Mouse (Mus musculus): Measurements from ENCODE around the gene Efcab12. TPM values are rescaled to one million over a fixed set of nuclear protein-coding genes. Genes with fewer than 3 reads are reported as not detected.

Efcab12 gene
- polyA plus RNA-seq, 1 experiment from 2014 or later: 2.3 TPM

DNA sequence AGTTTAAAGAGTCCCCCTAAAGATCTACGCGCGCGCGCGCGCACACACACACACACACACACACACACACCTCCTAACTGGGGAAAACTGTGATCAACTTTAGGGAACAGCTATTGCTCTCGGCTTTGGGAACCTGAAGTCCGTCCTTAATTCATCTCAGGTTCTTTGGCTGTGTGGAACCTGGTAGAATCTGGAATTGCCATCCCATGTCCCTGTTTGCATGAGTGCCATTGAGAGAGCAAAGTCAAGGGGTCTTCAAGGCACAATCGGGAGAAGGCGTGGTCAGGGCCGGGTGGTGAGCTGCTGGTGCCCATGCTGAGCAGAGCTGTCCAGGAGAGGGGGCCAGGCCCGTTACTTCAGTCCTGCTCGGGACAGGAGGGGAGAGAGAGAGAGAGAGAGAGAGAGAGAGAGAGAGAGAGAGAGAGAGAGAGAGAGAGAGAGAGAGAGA lies 64.2 kb downstream of the Efcab12 start:
- no peaks in the 10 kb centered on the region for H3K27me3 ChIP-seq (ENCODE audit: insufficient read depth, low read length)
- WGBS: 1% methylated on average over 13 of the region's 14 CpGs
- peak overlapping the region; percentile 66 for H3K4me2 ChIP-seq (replicated peaks; ENCODE audit: low read depth, low read length)
- no peaks in the 10 kb centered on the region for H3K36me3 ChIP-seq (ENCODE audit: insufficient read depth, low read length)
- peaks cover 25% of the 10 kb centered on the region for H3K4me1 ChIP-seq (ENCODE audit: insufficient read depth, low read length)
- H3K9me3 ChIP-seq (ENCODE audit: low read length): peaks cover 3% of the 10 kb centered on the region; the same call in 1 of the 2 replicates
- peak overlapping the region; percentile 88 for H3K4me3 ChIP-seq (ENCODE audit: low read length)
- peak; percentile 80; the same call in 1 of the 2 replicates for ATAC-seq (ENCODE audit: low FRiP score, low TSS enrichment)
- H3K27ac ChIP-seq (ENCODE audit: low read length): no peak overlapping the region
- H3K9ac ChIP-seq (replicated peaks; ENCODE audit: low read length): peak overlapping the region; percentile 40

DNA sequence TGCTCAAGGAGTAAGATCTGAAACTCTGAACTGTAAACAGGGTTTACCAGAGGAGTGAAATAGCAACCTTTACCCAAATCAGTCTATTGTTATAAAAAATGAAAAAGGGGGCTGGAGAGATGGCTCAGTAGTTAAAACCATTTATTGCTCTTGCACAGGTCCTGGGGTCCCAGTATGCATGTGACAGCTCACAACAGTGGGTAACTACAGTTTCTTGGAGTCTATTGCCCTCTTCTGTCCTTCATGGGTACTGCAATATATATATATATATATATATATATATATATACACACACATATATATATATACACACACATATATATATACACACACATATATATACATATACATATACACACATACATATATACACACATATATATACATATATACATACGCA lies 65.6 kb downstream of the Efcab12 start:
- WGBS: 100% methylated on average over 1 of the region's 1 CpGs
- peaks cover 3% of the 10 kb centered on the region; the same call in 1 of the 2 replicates for H3K9me3 ChIP-seq (ENCODE audit: low read length)
- peaks cover 25% of the 10 kb centered on the region for H3K4me1 ChIP-seq (ENCODE audit: insufficient read depth, low read length)

DNA sequence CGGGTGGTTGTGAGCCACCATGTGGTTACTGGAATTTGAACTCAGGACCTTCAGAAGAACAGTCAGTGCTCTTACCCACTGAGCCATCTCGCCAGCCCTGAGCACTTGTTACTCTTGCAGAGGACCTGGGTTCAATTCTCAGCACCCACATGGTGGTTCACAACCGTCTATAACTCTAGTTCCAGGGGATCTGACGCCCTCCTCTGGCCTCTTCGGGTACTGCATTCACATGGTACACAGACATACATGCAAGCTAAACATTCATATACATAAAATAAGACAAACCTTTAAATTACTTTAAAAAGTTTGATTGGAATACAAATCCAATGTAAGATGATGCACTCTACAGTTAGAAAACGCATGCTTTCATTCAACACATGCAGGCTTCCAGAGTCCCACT lies 66.0 kb downstream of the Efcab12 start:
- no peaks in the 10 kb centered on the region for H3K27me3 ChIP-seq (ENCODE audit: insufficient read depth, low read length)
- H3K36me3 ChIP-seq (ENCODE audit: insufficient read depth, low read length): no peaks in the 10 kb centered on the region
- H3K4me2 ChIP-seq (replicated peaks; ENCODE audit: low read depth, low read length): no peak overlapping the region
- peaks cover 3% of the 10 kb centered on the region; the same call in 1 of the 2 replicates for H3K9me3 ChIP-seq (ENCODE audit: low read length)
- 79% methylated on average over 6 of the region's 6 CpGs for WGBS
- H3K4me1 ChIP-seq (ENCODE audit: insufficient read depth, low read length): peaks cover 25% of the 10 kb centered on the region
- H3K27ac ChIP-seq (ENCODE audit: low read length): no peak overlapping the region
- H3K4me3 ChIP-seq (ENCODE audit: low read length): no peak overlapping the region
- H3K9ac ChIP-seq (replicated peaks; ENCODE audit: low read length): no peak overlapping the region
- no peak for ATAC-seq (ENCODE audit: low FRiP score, low TSS enrichment)

More for the DNA sequence above, 65.6 kb downstream of the Efcab12 start:
- Histone ChIP-seq H3K36me3 (ENCODE audit: insufficient read depth, low read length) (no peaks in the 10 kb centered on the region), H3K9ac (replicated peaks; ENCODE audit: low read length) (no peak overlapping the region), H3K27me3 (ENCODE audit: insufficient read depth, low read length) (no peaks in the 10 kb centered on the region), H3K4me2 (replicated peaks; ENCODE audit: low read depth, low read length) (no peak overlapping the region), H3K27ac (ENCODE audit: low read length) (no peak overlapping the region), H3K4me3 (ENCODE audit: low read length) (no peak overlapping the region)
- ATAC-seq (ENCODE audit: low FRiP score, low TSS enrichment): no peak

DNA sequence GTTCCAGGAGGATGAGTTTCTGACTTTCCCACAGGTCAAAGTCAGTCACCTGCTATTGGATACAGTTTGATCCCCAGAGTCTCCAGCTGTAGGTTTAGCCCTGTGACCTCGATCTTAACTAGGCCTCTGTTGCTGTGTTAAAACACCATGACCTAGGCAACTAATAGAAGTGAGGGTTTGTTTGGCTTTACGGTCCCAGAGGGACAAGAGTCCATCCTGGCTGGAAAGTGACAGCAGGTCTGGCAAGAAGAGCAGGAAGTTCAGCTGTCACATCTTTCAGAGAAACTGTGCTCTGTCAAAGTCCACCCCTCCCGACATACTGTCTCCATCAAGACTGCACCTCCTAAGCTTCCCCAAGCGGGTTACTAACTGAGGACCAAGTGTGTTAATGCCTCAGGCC lies 67.4 kb downstream of the Efcab12 start:
- H3K4me3 ChIP-seq (ENCODE audit: low read length): no peak overlapping the region
- no peaks in the 10 kb centered on the region for H3K27me3 ChIP-seq (ENCODE audit: insufficient read depth, low read length)
- H3K36me3 ChIP-seq (ENCODE audit: insufficient read depth, low read length): no peaks in the 10 kb centered on the region
- ATAC-seq (ENCODE audit: low FRiP score, low TSS enrichment): no peak
- H3K4me1 ChIP-seq (ENCODE audit: insufficient read depth, low read length): peaks cover 13% of the 10 kb centered on the region
- WGBS: 50% methylated on average over 4 of the region's 4 CpGs
- no peak overlapping the region for H3K9ac ChIP-seq (replicated peaks; ENCODE audit: low read length)
- no peak overlapping the region for H3K27ac ChIP-seq (ENCODE audit: low read length)
- no peak overlapping the region for H3K4me2 ChIP-seq (replicated peaks; ENCODE audit: low read depth, low read length)
- H3K9me3 ChIP-seq (ENCODE audit: low read length): peaks cover 3% of the 10 kb centered on the region; the same call in 1 of the 2 replicates

DNA sequence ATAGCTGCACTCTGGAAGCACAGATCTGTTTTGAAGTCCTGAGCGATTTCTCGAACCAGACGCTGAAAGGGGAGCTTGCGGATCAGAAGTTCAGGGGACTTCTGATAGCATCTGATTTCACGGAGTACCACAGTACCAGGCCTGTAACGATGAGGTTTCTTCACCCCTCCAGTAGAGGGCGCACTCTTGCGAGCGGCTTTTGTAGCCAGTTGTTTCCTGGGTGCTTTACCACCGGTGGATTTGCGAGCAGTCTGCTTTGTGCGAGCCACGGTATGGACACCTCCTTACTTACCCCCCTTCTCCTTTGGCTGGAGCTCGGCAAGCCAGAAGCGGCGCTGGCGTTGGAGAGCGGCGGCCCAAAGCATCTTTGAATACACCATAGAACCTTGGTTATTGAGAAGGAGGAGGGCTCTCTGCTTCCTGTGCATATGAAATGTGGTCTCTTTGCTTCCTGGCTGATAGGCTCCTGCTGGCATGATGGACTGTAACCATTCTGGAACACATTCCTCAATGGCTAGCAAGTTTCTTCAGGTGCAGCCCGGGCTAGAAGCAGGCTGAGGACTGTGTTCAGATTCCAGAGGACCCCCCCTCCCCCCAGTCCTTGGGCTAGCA lies 68.0 kb downstream of the Efcab12 start:
- WGBS: 85% methylated on average over 20 of the region's 20 CpGs

DNA sequence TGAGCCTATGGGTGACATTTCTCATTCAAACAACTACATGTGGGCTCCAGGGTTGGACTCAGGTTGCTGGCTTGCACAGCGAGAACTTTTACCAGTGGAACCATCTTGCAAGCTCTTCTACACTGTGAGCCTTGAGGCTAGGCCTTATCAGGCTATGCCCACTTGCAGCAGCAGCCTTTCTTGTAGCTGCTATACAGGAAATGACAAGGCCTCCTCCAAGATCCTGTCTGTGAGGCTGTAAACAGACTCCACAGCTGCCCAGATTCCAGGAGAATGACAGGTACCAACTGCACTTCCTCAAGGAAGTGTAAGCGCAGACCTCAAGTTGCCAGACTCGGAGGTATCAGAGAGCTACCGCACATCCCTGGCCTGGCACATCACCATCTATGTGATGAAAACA lies 70.0 kb downstream of the Efcab12 start:
- WGBS: 69% methylated on average over 4 of the region's 4 CpGs
- Histone ChIP-seq H3K27ac (ENCODE audit: low read length) (peak overlapping the region; percentile 14; the same call in 1 of the 2 replicates), H3K4me3 (ENCODE audit: low read length) (no peak overlapping the region)

More for the DNA sequence above, 68.0 kb downstream of the Efcab12 start:
- H3K9ac ChIP-seq (replicated peaks; ENCODE audit: low read length): no peak overlapping the region
- no peaks in the 10 kb centered on the region for H3K27me3 ChIP-seq (ENCODE audit: insufficient read depth, low read length)
- no peaks in the 10 kb centered on the region for H3K36me3 ChIP-seq (ENCODE audit: insufficient read depth, low read length)
- H3K27ac ChIP-seq (ENCODE audit: low read length): no peak overlapping the region
- H3K4me3 ChIP-seq (ENCODE audit: low read length): no peak overlapping the region
- no peak overlapping the region for H3K4me2 ChIP-seq (replicated peaks; ENCODE audit: low read depth, low read length)
- H3K9me3 ChIP-seq (ENCODE audit: low read length): peaks cover 3% of the 10 kb centered on the region; the same call in 1 of the 2 replicates
- H3K4me1 ChIP-seq (ENCODE audit: insufficient read depth, low read length): peaks cover 6% of the 10 kb centered on the region
- no peak for ATAC-seq (ENCODE audit: low FRiP score, low TSS enrichment)

DNA sequence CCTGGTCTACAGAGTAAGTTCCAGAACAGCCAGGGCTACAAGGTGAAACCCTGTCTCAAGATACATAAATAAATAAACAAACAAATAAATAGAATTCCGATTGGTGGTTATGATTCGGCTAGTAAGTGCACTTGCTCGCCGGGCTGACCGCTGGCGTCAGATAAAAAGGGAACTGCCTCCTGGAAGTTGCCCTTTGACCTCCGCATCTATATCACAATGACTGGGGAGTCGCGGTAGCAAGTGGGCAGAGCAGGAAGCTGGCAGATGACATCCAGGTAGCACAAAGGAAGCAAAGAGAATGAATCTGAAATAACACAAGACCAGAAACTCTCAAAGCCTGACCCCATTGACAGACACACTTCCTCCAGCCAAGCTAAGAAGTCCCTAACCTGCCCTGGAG lies 70.9 kb downstream of the Efcab12 start:
- ATAC-seq (ENCODE audit: low FRiP score, low TSS enrichment): no peak
- no peak overlapping the region for H3K4me2 ChIP-seq (replicated peaks; ENCODE audit: low read depth, low read length)
- no peak overlapping the region for H3K9ac ChIP-seq (replicated peaks; ENCODE audit: low read length)
- H3K4me1 ChIP-seq (ENCODE audit: insufficient read depth, low read length): peaks cover 16% of the 10 kb centered on the region
- no peaks in the 10 kb centered on the region for H3K27me3 ChIP-seq (ENCODE audit: insufficient read depth, low read length)
- no peaks in the 10 kb centered on the region for H3K36me3 ChIP-seq (ENCODE audit: insufficient read depth, low read length)
- H3K27ac ChIP-seq (ENCODE audit: low read length): peak overlapping the region; percentile 14; the same call in 1 of the 2 replicates
- WGBS: 38% methylated on average over 9 of the region's 9 CpGs
- H3K9me3 ChIP-seq (ENCODE audit: low read length): peaks cover under 1% of the 10 kb centered on the region; the same call in 1 of the 2 replicates
- H3K4me3 ChIP-seq (ENCODE audit: low read length): no peak overlapping the region

More for the DNA sequence above, 70.0 kb downstream of the Efcab12 start:
- Histone ChIP-seq H3K36me3 (ENCODE audit: insufficient read depth, low read length) (no peaks in the 10 kb centered on the region), H3K9ac (replicated peaks; ENCODE audit: low read length) (no peak overlapping the region), H3K27me3 (ENCODE audit: insufficient read depth, low read length) (no peaks in the 10 kb centered on the region), H3K4me2 (replicated peaks; ENCODE audit: low read depth, low read length) (no peak overlapping the region), H3K9me3 (ENCODE audit: low read length) (peaks cover 3% of the 10 kb centered on the region; the same call in 1 of the 2 replicates), H3K4me1 (ENCODE audit: insufficient read depth, low read length) (peaks cover 11% of the 10 kb centered on the region)
- no peak for ATAC-seq (ENCODE audit: low FRiP score, low TSS enrichment)

DNA sequence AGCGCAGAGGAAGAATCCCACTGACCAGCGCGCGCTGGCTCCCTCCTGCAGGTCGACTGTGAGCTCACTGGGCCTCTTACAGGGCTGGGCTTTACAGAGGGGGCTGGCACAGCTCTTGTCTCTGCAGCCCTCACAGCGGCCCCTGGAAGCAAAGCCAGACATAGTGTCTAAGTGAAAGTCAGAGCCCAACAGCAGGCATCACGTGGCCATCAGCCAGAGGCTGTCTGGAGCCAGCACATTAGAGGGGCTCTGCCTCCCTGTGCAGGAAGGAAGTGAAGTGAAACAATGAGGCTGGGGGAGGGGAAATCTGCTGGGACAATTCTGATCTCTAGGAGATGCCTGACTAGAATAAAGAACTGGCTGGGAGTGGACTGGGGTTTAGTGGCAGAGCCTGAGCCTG lies 74.0 kb downstream of the Efcab12 start:
- Histone ChIP-seq H3K4me2 (replicated peaks; ENCODE audit: low read depth, low read length) (peak overlapping the region; percentile 35), H3K27ac (ENCODE audit: low read length) (peak overlapping the region; percentile 89), H3K4me1 (ENCODE audit: insufficient read depth, low read length) (peaks cover 32% of the 10 kb centered on the region)

DNA sequence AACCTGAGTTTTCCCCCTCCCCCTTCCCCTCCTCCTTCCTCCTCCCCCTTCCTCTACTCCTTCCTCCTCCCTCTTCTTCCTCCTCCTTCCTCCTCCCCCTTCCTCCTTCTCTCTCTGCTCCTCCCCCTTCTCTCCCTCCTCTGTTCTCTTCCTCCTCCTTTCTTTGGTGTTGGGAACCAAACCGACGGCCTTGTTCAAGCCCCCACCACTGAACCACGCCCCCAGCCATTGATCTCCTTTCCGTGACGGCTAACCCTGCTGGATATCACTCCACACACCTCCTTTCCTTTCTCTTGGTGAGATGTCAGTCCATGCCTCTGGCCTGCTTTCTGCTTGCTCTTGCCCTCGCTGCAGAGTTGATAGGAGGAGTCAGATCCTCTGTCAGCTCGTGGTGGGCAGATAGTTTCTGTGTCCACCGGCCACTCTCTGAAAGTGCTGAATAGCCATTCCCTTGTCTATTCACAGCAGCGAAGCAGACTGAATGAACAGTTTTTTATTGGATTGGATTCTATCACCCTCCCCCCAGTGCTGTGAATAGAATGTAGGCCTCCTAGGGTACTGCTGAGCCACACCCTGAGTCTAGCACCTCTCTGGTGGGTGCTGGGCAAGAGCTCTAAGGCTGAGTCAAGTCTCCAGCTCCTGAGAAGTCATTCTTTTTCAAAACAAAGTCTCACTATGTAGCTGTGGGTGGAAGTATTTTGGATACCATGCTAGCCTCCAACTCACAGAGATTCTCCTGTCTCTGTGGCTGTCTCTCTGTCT lies 76.0 kb downstream of the Efcab12 start, which contains the start of gene Tmem40:
TSS of gene Tmem40 (minus strand) at position 416 of the 762 bp plus-strand sequence.
- Histone ChIP-seq H3K9me3 (ENCODE audit: low read length) (no peaks in the 10 kb centered on the region), H3K36me3 (ENCODE audit: insufficient read depth, low read length) (no peaks in the 10 kb centered on the region), H3K27me3 (ENCODE audit: insufficient read depth, low read length) (no peaks in the 10 kb centered on the region), H3K27ac (ENCODE audit: low read length) (peak within 1 kb of the TSS; percentile 86), H3K9ac (replicated peaks; ENCODE audit: low read length) (peak within 1 kb of the TSS; percentile 45; the same call in 1 of the 2 replicates), H3K4me2 (replicated peaks; ENCODE audit: low read depth, low read length) (peak within 1 kb of the TSS; percentile 28), H3K4me3 (ENCODE audit: low read length) (no peak within 1 kb of the TSS), H3K4me1 (ENCODE audit: insufficient read depth, low read length) (peaks cover 37% of the 10 kb centered on the region)
- ATAC-seq (ENCODE audit: low FRiP score, low TSS enrichment): peak; percentile 39
- WGBS: 3% methylated on average over 9 of the region's 9 CpGs

More for the DNA sequence above, 74.0 kb downstream of the Efcab12 start:
- peak; percentile 92 for ATAC-seq (ENCODE audit: low FRiP score, low TSS enrichment)
- WGBS: 5% methylated on average over 7 of the region's 7 CpGs
- H3K27me3 ChIP-seq (ENCODE audit: insufficient read depth, low read length): no peaks in the 10 kb centered on the region
- H3K36me3 ChIP-seq (ENCODE audit: insufficient read depth, low read length): no peaks in the 10 kb centered on the region
- no peak overlapping the region for H3K4me3 ChIP-seq (ENCODE audit: low read length)
- no peaks in the 10 kb centered on the region for H3K9me3 ChIP-seq (ENCODE audit: low read length)
- H3K9ac ChIP-seq (replicated peaks; ENCODE audit: low read length): peak overlapping the region; percentile 55

Measured in kidney, embryonic 16.5 days (tissue).